Comparison of ENCODE assay signal across 11 mouse cellular contexts in genomic region chr12:112747606-112747970, GRCm38 (mm10). TPM values are rescaled to one million over a fixed set of nuclear protein-coding genes. Genes with fewer than 3 reads are reported as not detected.
DNase-seq lines count a peak whose midpoint lies in the region; ATAC-seq and TF ChIP-seq lines count a peak whose summit lies in the region.
"Had no signal": no experiment of that assay in that cellular context is flagged by ENCODE, and none has a peak within 500 bp of the region (broad histone marks: within the 10 kb centered on the region; RNA-seq: fewer than 3 reads in every experiment).

No protein-coding gene starts in this region.

- 71% methylated on average over 8 of the region's 8 CpGs for WGBS in heart, embryonic 10.5 days
- WGBS in stomach, embryonic 16.5 days = 77% methylated on average over 8 of the region's 8 CpGs
- WGBS in stomach, postnatal 0 days = 72% methylated on average over 8 of the region's 8 CpGs
- 79% methylated on average over 8 of the region's 8 CpGs for WGBS in limb, embryonic 10.5 days
- WGBS in lung, postnatal 0 days = 75% methylated on average over 8 of the region's 8 CpGs

- peak overlapping the region; percentile 49; the same call in 1 of the 2 replicates for H3K27ac ChIP-seq in heart, embryonic 10.5 days
- no peak overlapping the region; the same call in 1 of the 2 replicates for H3K27ac ChIP-seq in stomach, embryonic 16.5 days (ENCODE audit: low read length)
- no peak overlapping the region for H3K27ac ChIP-seq in stomach, postnatal 0 days (replicated peaks)
- H3K27ac ChIP-seq in limb, embryonic 10.5 days = 0 out of 2 replicates have a peak overlapping the region, but pooled peaks have one; percentile 80
- no peak overlapping the region for H3K27ac ChIP-seq in lung, postnatal 0 days (ENCODE audit: low read length)

- 0 out of 2 replicates have a peak, but pooled peaks cover 6% of the 10 kb centered on the region for H3K36me3 ChIP-seq in heart, embryonic 10.5 days
- H3K36me3 ChIP-seq in stomach, embryonic 16.5 days (ENCODE audit: control insufficient read depth, insufficient read depth, low read length) = no peaks in the 10 kb centered on the region
- peaks cover 7% of the 10 kb centered on the region; the same call in 1 of the 2 replicates for H3K36me3 ChIP-seq in stomach, postnatal 0 days (ENCODE audit: control insufficient read depth, insufficient read depth, low read length)
- peaks cover 19% of the 10 kb centered on the region for H3K36me3 ChIP-seq in limb, embryonic 10.5 days
- peaks cover 5% of the 10 kb centered on the region; the same call in 1 of the 2 replicates for H3K36me3 ChIP-seq in lung, postnatal 0 days (ENCODE audit: insufficient read depth, low read length)

- peaks cover 37% of the 10 kb centered on the region for H3K4me1 ChIP-seq in heart, embryonic 10.5 days
- peaks cover 18% of the 10 kb centered on the region for H3K4me1 ChIP-seq in stomach, embryonic 16.5 days (ENCODE audit: control insufficient read depth, insufficient read depth, low read length)
- H3K4me1 ChIP-seq in stomach, postnatal 0 days (replicated peaks; ENCODE audit: control insufficient read depth, insufficient read depth) = no peaks in the 10 kb centered on the region; the same call in 1 of the 2 replicates
- H3K4me1 ChIP-seq in limb, embryonic 10.5 days = peaks cover 30% of the 10 kb centered on the region
- no peaks in the 10 kb centered on the region for H3K4me1 ChIP-seq in lung, postnatal 0 days (ENCODE audit: insufficient read depth, low read depth, low read length)

- 0 out of 2 replicates have a peak overlapping the region, but pooled peaks have one; percentile 13 for H3K4me3 ChIP-seq in heart, embryonic 10.5 days
- H3K4me3 ChIP-seq in stomach, embryonic 16.5 days (replicated peaks; ENCODE audit: low read length) = no peak overlapping the region
- H3K4me3 ChIP-seq in stomach, postnatal 0 days (ENCODE audit: low read depth, low read length) = no peak overlapping the region
- H3K4me3 ChIP-seq in limb, embryonic 10.5 days = no peak overlapping the region
- H3K4me3 ChIP-seq in lung, postnatal 0 days (ENCODE audit: low read depth, low read length) = no peak overlapping the region
- H3K4me3 ChIP-seq: embryonic facial prominence, embryonic 15.5 days had no signal

- ATAC-seq in stomach, embryonic 16.5 days (ENCODE audit: insufficient read depth, low FRiP score) = no peak
- no peak for ATAC-seq in stomach, postnatal 0 days (ENCODE audit: low FRiP score, low TSS enrichment)
- no peak for ATAC-seq in lung, postnatal 0 days
- ATAC-seq in activated CD4-positive, CD25-positive, alpha-beta regulatory T cell, adult 4 months = no peak

- no peak overlapping the region for H3K4me2 ChIP-seq in stomach, embryonic 16.5 days (ENCODE audit: low read depth, low read length)
- no peak overlapping the region for H3K4me2 ChIP-seq in stomach, postnatal 0 days (replicated peaks; ENCODE audit: low read depth)
- H3K4me2 ChIP-seq in lung, postnatal 0 days (replicated peaks; ENCODE audit: low read depth, low read length) = no peak overlapping the region

- no peak for DNase-seq in heart, embryonic 10.5 days (ENCODE audit: low spot score)
- DNase-seq in heart, postnatal 36 days = no peak
- no peak for DNase-seq in stomach, postnatal 0 days (ENCODE audit: low spot score)
- DNase-seq in limb, embryonic 10.5 days (ENCODE audit: low spot score) = no peak
- DNase-seq in lung, postnatal 0 days (ENCODE audit: low spot score) = no peak
- no peak for DNase-seq in adrenal gland, postnatal 14 days
- DNase-seq: right cerebral cortex, adult 18-20 months had no signal

- no peaks in the 10 kb centered on the region for H3K9me3 ChIP-seq in heart, embryonic 10.5 days
- no peaks in the 10 kb centered on the region for H3K9me3 ChIP-seq in stomach, embryonic 16.5 days (replicated peaks; ENCODE audit: control insufficient read depth, low read length)
- H3K9me3 ChIP-seq in stomach, postnatal 0 days (ENCODE audit: control insufficient read depth, low read length) = no peaks in the 10 kb centered on the region
- no peaks in the 10 kb centered on the region for H3K9me3 ChIP-seq in limb, embryonic 10.5 days (replicated peaks)
- H3K9me3 ChIP-seq in lung, postnatal 0 days (ENCODE audit: low read length) = no peaks in the 10 kb centered on the region
- H3K9me3 ChIP-seq: embryonic facial prominence, embryonic 15.5 days had no signal

- H3K9ac ChIP-seq in stomach, embryonic 16.5 days (ENCODE audit: low read length) = peak overlapping the region; percentile 18
- H3K9ac ChIP-seq in stomach, postnatal 0 days (ENCODE audit: low read length) = no peak overlapping the region
- H3K9ac ChIP-seq in lung, postnatal 0 days (replicated peaks; ENCODE audit: low read depth) = no peak overlapping the region
- H3K9ac ChIP-seq: embryonic facial prominence, embryonic 15.5 days had no signal

- peaks cover 6% of the 10 kb centered on the region; the same call in 1 of the 2 replicates for H3K27me3 ChIP-seq in heart, embryonic 10.5 days (ENCODE audit: insufficient read depth, poor library complexity, severe bottlenecking)
- no peaks in the 10 kb centered on the region for H3K27me3 ChIP-seq in stomach, embryonic 16.5 days (ENCODE audit: control insufficient read depth, insufficient read depth, low read length)
- H3K27me3 ChIP-seq in stomach, postnatal 0 days (ENCODE audit: control insufficient read depth, insufficient read depth, low read length) = no peaks in the 10 kb centered on the region
- H3K27me3 ChIP-seq in limb, embryonic 10.5 days (ENCODE audit: low read depth, poor library complexity, severe bottlenecking) = no peaks in the 10 kb centered on the region
- H3K27me3 ChIP-seq in lung, postnatal 0 days (replicated peaks; ENCODE audit: insufficient read depth, low read length) = no peaks in the 10 kb centered on the region
- H3K27me3 ChIP-seq: embryonic facial prominence, embryonic 15.5 days had no signal

- intact Hi-C loops in heart, postnatal 36 days (cut with DNase I) = loop anchor here (5.0 kb wide), 1 partner anchor 55 kb away; the partner anchor contains the start of gene Ahnak2

- TF ChIP-seq EP300 in stomach, postnatal 0 days (optimal IDR thresholded peaks at IDR 0.05) = no peak
- TF ChIP-seq EP300 in lung, postnatal 0 days (IDR thresholded peaks at IDR 0.05) = no peak

- no peak for TF ChIP-seq CTCF in stomach, postnatal 0 days (IDR thresholded peaks at IDR 0.05; ENCODE audit: low read depth)
- TF ChIP-seq CTCF in lung, postnatal 0 days (IDR thresholded peaks at IDR 0.05) = no peak

RNA-seq across cellular contexts. Expression of gene Pld4, which starts 12.9 kb away (rescaled TPM):
- 0.57 and 2.9 TPM in 2 replicates for polyA plus RNA-seq in heart, embryonic 10.5 days (2016; fragmentation: Nextera tagmentation; extraction: Ambion mirVana)
- total RNA-seq in heart, postnatal 36 days (2021) = 1 to 10 TPM; 6.1 to 8.9 TPM
- 13.7 and 17.1 TPM in 2 replicates for polyA plus RNA-seq in stomach, embryonic 16.5 days (2015; fragmentation: Nextera tagmentation; extraction: Ambion mirVana)
- polyA plus RNA-seq in stomach, postnatal 0 days (2015; fragmentation: Nextera tagmentation; extraction: Ambion mirVana) = 9.6 and 9.8 TPM in 2 replicates
- polyA plus RNA-seq in limb, embryonic 10.5 days (2016; fragmentation: Nextera tagmentation; extraction: Ambion mirVana) = 2.1 and 3.5 TPM in 2 replicates
- 19.6 and 23.8 TPM in 2 replicates for polyA plus RNA-seq in lung, postnatal 0 days (2015; fragmentation: Nextera tagmentation; extraction: Ambion mirVana)
- 6.4 and 19.9 TPM in 2 replicates for total RNA-seq in adrenal gland, postnatal 14 days (2021)
- polyA plus RNA-seq in activated CD4-positive, CD25-positive, alpha-beta regulatory T cell, adult 4 months (2017; shearing (Covaris generic)) = 1 to 10 TPM in 1 of 2 experiments, under 1 TPM in 1; 0.50 to 4.7 TPM

RNA-seq across cellular contexts. Expression of gene Cep170b, which starts 27.3 kb away (rescaled TPM):
- 3.9 and 6.6 TPM in 2 replicates for polyA plus RNA-seq in heart, embryonic 10.5 days (2016; fragmentation: Nextera tagmentation; extraction: Ambion mirVana)
- 10 to 100 TPM in 1 of 2 experiments, 1 to 10 TPM in 1; 9.2 to 11.3 TPM for total RNA-seq in heart, postnatal 36 days (2021)
- 19.8 and 21.9 TPM in 2 replicates for polyA plus RNA-seq in stomach, embryonic 16.5 days (2015; fragmentation: Nextera tagmentation; extraction: Ambion mirVana)
- polyA plus RNA-seq in stomach, postnatal 0 days (2015; fragmentation: Nextera tagmentation; extraction: Ambion mirVana) = 20.7 and 21.2 TPM in 2 replicates
- polyA plus RNA-seq in limb, embryonic 10.5 days (2016; fragmentation: Nextera tagmentation; extraction: Ambion mirVana) = 6.7 and 12.3 TPM in 2 replicates
- polyA plus RNA-seq in lung, postnatal 0 days (2015; fragmentation: Nextera tagmentation; extraction: Ambion mirVana) = 17.5 and 20.8 TPM in 2 replicates
- total RNA-seq in adrenal gland, postnatal 14 days (2021) = 29.1 and 33.0 TPM in 2 replicates
- polyA plus RNA-seq in activated CD4-positive, CD25-positive, alpha-beta regulatory T cell, adult 4 months (2017; shearing (Covaris generic)) = 1 to 10 TPM; 2.3 to 2.5 TPM

RNA-seq across cellular contexts. Expression of gene Ahnak2, which starts 54.9 kb away (rescaled TPM):
- polyA plus RNA-seq in heart, embryonic 10.5 days (2016; fragmentation: Nextera tagmentation; extraction: Ambion mirVana) = 0.53 and 0.71 TPM in 2 replicates
- total RNA-seq in heart, postnatal 36 days (2021) = 10 to 100 TPM; 14.1 to 20.2 TPM
- 4.9 and 5.4 TPM in 2 replicates for polyA plus RNA-seq in stomach, embryonic 16.5 days (2015; fragmentation: Nextera tagmentation; extraction: Ambion mirVana)
- 5.4 and 6.3 TPM in 2 replicates for polyA plus RNA-seq in stomach, postnatal 0 days (2015; fragmentation: Nextera tagmentation; extraction: Ambion mirVana)
- 0.15 and 0.18 TPM in 2 replicates for polyA plus RNA-seq in limb, embryonic 10.5 days (2016; fragmentation: Nextera tagmentation; extraction: Ambion mirVana)
- polyA plus RNA-seq in lung, postnatal 0 days (2015; fragmentation: Nextera tagmentation; extraction: Ambion mirVana) = 4.8 and 4.9 TPM in 2 replicates
- 7.2 and 9.6 TPM in 2 replicates for total RNA-seq in adrenal gland, postnatal 14 days (2021)
- polyA plus RNA-seq in activated CD4-positive, CD25-positive, alpha-beta regulatory T cell, adult 4 months (2017; shearing (Covaris generic)) = not detected
- total RNA-seq: granulocyte monocyte progenitor cell, adult 5-6 weeks had no signal

Comparison
In these comparisons a context has a peak if more than half of its experiments do, and no peak if none do; other contexts are left out.
1. H3K27ac ChIP-seq: peak in heart, embryonic 10.5 days (single experiment) and limb, embryonic 10.5 days (single experiment); none in stomach, embryonic 16.5 days (single experiment), stomach, postnatal 0 days (single experiment) and lung, postnatal 0 days (single experiment).